Mouse (Mus musculus): ENCODE measurements around the gene Ppm1e. TPM values are rescaled to one million over a fixed set of nuclear protein-coding genes. Genes with fewer than 3 reads are reported as not detected.
A peak's percentile ranks its signal among the peaks of the same experiment; 100 is the strongest.

The Ppm1e gene
- polyA plus RNA-seq, 1 experiment from 2014 or later, result 26.5 TPM

- Histone ChIP-seq H3K4me3 (replicated peaks; ENCODE audit: low read length) (no peak overlapping the region), H3K4me2 (ENCODE audit: low read length) (no peak overlapping the region), H3K9me3 (ENCODE audit: control insufficient read depth, low read length) (no peaks in the 10 kb centered on the region), H3K4me1 (replicated peaks; ENCODE audit: control insufficient read depth, insufficient read depth, low read length) (peaks cover 26% of the 10 kb centered on the region), H3K27ac (ENCODE audit: low read length) (no peak overlapping the region), H3K36me3 (ENCODE audit: control insufficient read depth, insufficient read depth) (no peaks in the 10 kb centered on the region), H3K9ac (replicated peaks; ENCODE audit: low read depth, low read length) (no peak overlapping the region), H3K27me3 (replicated peaks; ENCODE audit: control insufficient read depth, insufficient read depth, low read length) (no peaks in the 10 kb centered on the region)
- WGBS, result 49% methylated on average over 7 of the region's 7 CpGs
- no peak for ATAC-seq
These were observed 76.8 kb downstream of the Ppm1e start for GRCm38 (mm10) chr11:87281907-87282475.

- no peaks in the 10 kb centered on the region for H3K9me3 ChIP-seq (ENCODE audit: control insufficient read depth, low read length)
- no peak overlapping the region for H3K4me2 ChIP-seq (ENCODE audit: low read length)
- no peak for ATAC-seq
- H3K4me1 ChIP-seq (replicated peaks; ENCODE audit: control insufficient read depth, insufficient read depth, low read length), result peaks cover 39% of the 10 kb centered on the region
- H3K4me3 ChIP-seq (replicated peaks; ENCODE audit: low read length), result no peak overlapping the region
- no peak overlapping the region for H3K9ac ChIP-seq (replicated peaks; ENCODE audit: low read depth, low read length)
- H3K27ac ChIP-seq (ENCODE audit: low read length), result no peak overlapping the region
- 85% methylated on average over 5 of the region's 5 CpGs for WGBS
- no peaks in the 10 kb centered on the region for H3K27me3 ChIP-seq (replicated peaks; ENCODE audit: control insufficient read depth, insufficient read depth, low read length)
- H3K36me3 ChIP-seq (ENCODE audit: control insufficient read depth, insufficient read depth), result no peaks in the 10 kb centered on the region
These were observed 79.4 kb downstream of the Ppm1e start for GRCm38 (mm10) chr11:87279461-87279860.

- Histone ChIP-seq H3K4me3 (replicated peaks; ENCODE audit: low read length) (no peak overlapping the region), H3K27me3 (replicated peaks; ENCODE audit: control insufficient read depth, insufficient read depth, low read length) (no peaks in the 10 kb centered on the region), H3K9me3 (ENCODE audit: control insufficient read depth, low read length) (no peaks in the 10 kb centered on the region), H3K36me3 (ENCODE audit: control insufficient read depth, insufficient read depth) (no peaks in the 10 kb centered on the region), H3K4me1 (replicated peaks; ENCODE audit: control insufficient read depth, insufficient read depth, low read length) (peaks cover 38% of the 10 kb centered on the region), H3K27ac (ENCODE audit: low read length) (no peak overlapping the region), H3K4me2 (ENCODE audit: low read length) (no peak overlapping the region), H3K9ac (replicated peaks; ENCODE audit: low read depth, low read length) (no peak overlapping the region)
- ATAC-seq, result no peak
- WGBS, result 46% methylated on average over 4 of the region's 4 CpGs
These were observed 80.0 kb downstream of the Ppm1e start for GRCm38 (mm10) chr11:87278807-87279206.

- Histone ChIP-seq H3K4me2 (ENCODE audit: low read length) (no peak overlapping the region), H3K27me3 (replicated peaks; ENCODE audit: control insufficient read depth, insufficient read depth, low read length) (no peaks in the 10 kb centered on the region), H3K9ac (replicated peaks; ENCODE audit: low read depth, low read length) (no peak overlapping the region), H3K27ac (ENCODE audit: low read length) (peak overlapping the region; percentile 38; the same call in 1 of the 2 replicates), H3K4me3 (replicated peaks; ENCODE audit: low read length) (no peak overlapping the region), H3K4me1 (replicated peaks; ENCODE audit: control insufficient read depth, insufficient read depth, low read length) (peaks cover 28% of the 10 kb centered on the region), H3K9me3 (ENCODE audit: control insufficient read depth, low read length) (0 out of 2 replicates have a peak, but pooled peaks cover 2% of the 10 kb centered on the region), H3K36me3 (ENCODE audit: control insufficient read depth, insufficient read depth) (no peaks in the 10 kb centered on the region)
- peak; percentile 72 for ATAC-seq
- WGBS, result 11% methylated on average over 5 of the region's 5 CpGs
These were observed 82.4 kb downstream of the Ppm1e start for GRCm38 (mm10) chr11:87276240-87276985.

- Histone ChIP-seq H3K27ac (ENCODE audit: low read length) (no peak overlapping the region), H3K4me1 (replicated peaks; ENCODE audit: control insufficient read depth, insufficient read depth, low read length) (peaks cover 32% of the 10 kb centered on the region), H3K36me3 (ENCODE audit: control insufficient read depth, insufficient read depth) (no peaks in the 10 kb centered on the region), H3K4me3 (replicated peaks; ENCODE audit: low read length) (no peak overlapping the region), H3K9ac (replicated peaks; ENCODE audit: low read depth, low read length) (no peak overlapping the region), H3K4me2 (ENCODE audit: low read length) (no peak overlapping the region), H3K9me3 (ENCODE audit: control insufficient read depth, low read length) (0 out of 2 replicates have a peak, but pooled peaks cover 2% of the 10 kb centered on the region), H3K27me3 (replicated peaks; ENCODE audit: control insufficient read depth, insufficient read depth, low read length) (no peaks in the 10 kb centered on the region)
- ATAC-seq, result no peak
- 77% methylated on average over 7 of the region's 7 CpGs for WGBS
These were observed 83.3 kb downstream of the Ppm1e start for GRCm38 (mm10) chr11:87275420-87276048.

- peaks cover 21% of the 10 kb centered on the region for H3K4me1 ChIP-seq (replicated peaks; ENCODE audit: control insufficient read depth, insufficient read depth, low read length)
- no peak overlapping the region for H3K27ac ChIP-seq (ENCODE audit: low read length)
- H3K9ac ChIP-seq (replicated peaks; ENCODE audit: low read depth, low read length), result no peak overlapping the region
- WGBS, result 87% methylated on average over 5 of the region's 5 CpGs
- no peak overlapping the region for H3K4me3 ChIP-seq (replicated peaks; ENCODE audit: low read length)
- H3K36me3 ChIP-seq (ENCODE audit: control insufficient read depth, insufficient read depth), result no peaks in the 10 kb centered on the region
- ATAC-seq, result no peak
- 0 out of 2 replicates have a peak, but pooled peaks cover 2% of the 10 kb centered on the region for H3K9me3 ChIP-seq (ENCODE audit: control insufficient read depth, low read length)
- no peaks in the 10 kb centered on the region for H3K27me3 ChIP-seq (replicated peaks; ENCODE audit: control insufficient read depth, insufficient read depth, low read length)
- no peak overlapping the region for H3K4me2 ChIP-seq (ENCODE audit: low read length)
These were observed 86.1 kb downstream of the Ppm1e start for GRCm38 (mm10) chr11:87272725-87273124.

- H3K27me3 ChIP-seq (replicated peaks; ENCODE audit: control insufficient read depth, insufficient read depth, low read length), result no peaks in the 10 kb centered on the region
- H3K27ac ChIP-seq (ENCODE audit: low read length), result no peak overlapping the region
- no peak overlapping the region for H3K9ac ChIP-seq (replicated peaks; ENCODE audit: low read depth, low read length)
- no peak overlapping the region for H3K4me3 ChIP-seq (replicated peaks; ENCODE audit: low read length)
- WGBS, result 97% methylated on average over 1 of the region's 1 CpGs
- no peak overlapping the region for H3K4me2 ChIP-seq (ENCODE audit: low read length)
- peaks cover 12% of the 10 kb centered on the region for H3K4me1 ChIP-seq (replicated peaks; ENCODE audit: control insufficient read depth, insufficient read depth, low read length)
- H3K36me3 ChIP-seq (ENCODE audit: control insufficient read depth, insufficient read depth), result no peaks in the 10 kb centered on the region
- no peak for ATAC-seq
- 0 out of 2 replicates have a peak, but pooled peaks cover 2% of the 10 kb centered on the region for H3K9me3 ChIP-seq (ENCODE audit: control insufficient read depth, low read length)
These were observed 87.3 kb downstream of the Ppm1e start for GRCm38 (mm10) chr11:87271479-87271878.

GRCm38 (mm10) chr11:87270958-87271357, 87.9 kb downstream of the Ppm1e start:
- peak; percentile 43; the same call in 1 of the 2 replicates for ATAC-seq
- H3K27me3 ChIP-seq (replicated peaks; ENCODE audit: control insufficient read depth, insufficient read depth, low read length), result no peaks in the 10 kb centered on the region
- H3K36me3 ChIP-seq (ENCODE audit: control insufficient read depth, insufficient read depth), result no peaks in the 10 kb centered on the region
- H3K9me3 ChIP-seq (ENCODE audit: control insufficient read depth, low read length), result 0 out of 2 replicates have a peak, but pooled peaks cover 2% of the 10 kb centered on the region
- H3K9ac ChIP-seq (replicated peaks; ENCODE audit: low read depth, low read length), result no peak overlapping the region
- 0 out of 2 replicates have a peak overlapping the region, but pooled peaks have one; percentile 32 for H3K27ac ChIP-seq (ENCODE audit: low read length)
- no peak overlapping the region for H3K4me2 ChIP-seq (ENCODE audit: low read length)
- no peak overlapping the region for H3K4me3 ChIP-seq (replicated peaks; ENCODE audit: low read length)
- WGBS, result 4% methylated on average over 2 of the region's 2 CpGs
- peaks cover 7% of the 10 kb centered on the region for H3K4me1 ChIP-seq (replicated peaks; ENCODE audit: control insufficient read depth, insufficient read depth, low read length)

GRCm38 (mm10) chr11:87270446-87270845, 88.4 kb downstream of the Ppm1e start:
- H3K27me3 ChIP-seq (replicated peaks; ENCODE audit: control insufficient read depth, insufficient read depth, low read length), result no peaks in the 10 kb centered on the region
- H3K4me3 ChIP-seq (replicated peaks; ENCODE audit: low read length), result no peak overlapping the region
- 0 out of 2 replicates have a peak, but pooled peaks cover 2% of the 10 kb centered on the region for H3K9me3 ChIP-seq (ENCODE audit: control insufficient read depth, low read length)
- H3K4me1 ChIP-seq (replicated peaks; ENCODE audit: control insufficient read depth, insufficient read depth, low read length), result peaks cover 4% of the 10 kb centered on the region
- no peaks in the 10 kb centered on the region for H3K36me3 ChIP-seq (ENCODE audit: control insufficient read depth, insufficient read depth)
- no peak overlapping the region for H3K27ac ChIP-seq (ENCODE audit: low read length)
- no peak for ATAC-seq
- no peak overlapping the region for H3K9ac ChIP-seq (replicated peaks; ENCODE audit: low read depth, low read length)
- 13% methylated on average over 4 of the region's 4 CpGs for WGBS
- no peak overlapping the region for H3K4me2 ChIP-seq (ENCODE audit: low read length)
